Mouse (Mus musculus): ENCODE data around the gene Atf7. TPM values are rescaled to one million over a fixed set of nuclear protein-coding genes. Genes with fewer than 3 reads are reported as not detected.

The Atf7 gene
- total RNA-seq, 2 experiments from 2014 or later, result 35.3 to 39.2 TPM

DNA sequence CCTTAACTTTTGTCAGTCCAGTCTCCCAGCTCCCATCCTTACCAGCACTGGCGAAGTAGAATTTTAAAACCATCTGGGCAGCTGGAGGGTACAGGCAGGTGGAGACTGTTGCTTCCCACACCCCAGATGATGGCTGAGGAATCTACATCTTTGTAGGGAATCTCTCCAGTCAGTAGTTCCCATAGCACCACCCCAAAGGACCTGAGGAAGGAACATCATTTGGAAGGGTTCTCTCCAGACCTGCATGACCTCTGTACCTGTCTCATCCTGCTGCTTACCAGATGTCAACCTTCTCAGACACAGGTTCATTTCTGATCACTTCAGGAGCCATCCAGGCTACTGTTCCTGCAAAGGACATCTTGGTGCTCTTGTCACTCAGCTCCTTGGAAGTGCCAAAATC lies 121.8 kb downstream of the Atf7 start, which contains the start of gene Gm10337:
Gene Gm10337, plus strand, starts transcription at position 276 of the 400 bp plus-strand sequence.
- peak in 1 of 2 experiments; percentile 6 for DNase-seq (ENCODE audit: extremely low spot score in 1 of 2, low spot score in 2 of 2)
- H3K4me3 ChIP-seq, result no peak within 1 kb of the TSS
- intact Hi-C loops (cut with DNase I), result no loop called here
- H3K27ac ChIP-seq, result no peak within 1 kb of the TSS
- no peak for TF ChIP-seq CTCF (IDR thresholded peaks at IDR 0.05)

DNA sequence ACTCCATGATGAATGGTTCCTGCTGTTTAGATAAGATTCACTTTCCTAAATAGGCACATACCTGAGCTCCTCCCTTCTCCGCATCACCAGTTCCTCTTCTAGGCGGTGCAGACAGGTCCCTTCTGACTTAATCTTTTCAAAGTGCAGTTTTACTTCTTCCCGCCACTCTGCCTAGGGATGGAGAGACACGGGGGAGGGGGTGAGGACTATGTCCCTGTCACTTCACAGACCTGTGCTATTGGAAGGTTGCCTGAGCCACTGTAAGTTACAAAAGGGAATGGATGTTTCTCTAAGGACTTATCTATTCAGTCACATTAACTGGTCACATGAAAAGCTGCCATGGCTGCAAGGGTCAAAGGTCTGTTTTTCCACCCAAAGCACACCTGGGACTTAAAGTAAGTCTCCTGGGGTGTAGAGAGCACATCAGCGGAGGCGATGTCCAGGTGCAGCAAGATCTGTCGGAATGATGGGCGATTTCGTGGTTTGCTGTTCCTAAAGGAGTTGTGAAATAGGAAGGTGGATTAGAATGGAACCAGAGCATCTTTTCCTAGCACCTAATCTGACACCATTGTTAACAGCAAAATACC lies 122.9 kb downstream of the Atf7 start:
- peak in 1 of 2 experiments; percentile 5 for DNase-seq (ENCODE audit: extremely low spot score in 1 of 2, low spot score in 2 of 2)
- Histone ChIP-seq H3K27ac (no peak overlapping the region), H3K4me3 (no peak overlapping the region)
- no peak for TF ChIP-seq CTCF (IDR thresholded peaks at IDR 0.05)
- intact Hi-C loops (cut with DNase I), result no loop called here

DNA sequence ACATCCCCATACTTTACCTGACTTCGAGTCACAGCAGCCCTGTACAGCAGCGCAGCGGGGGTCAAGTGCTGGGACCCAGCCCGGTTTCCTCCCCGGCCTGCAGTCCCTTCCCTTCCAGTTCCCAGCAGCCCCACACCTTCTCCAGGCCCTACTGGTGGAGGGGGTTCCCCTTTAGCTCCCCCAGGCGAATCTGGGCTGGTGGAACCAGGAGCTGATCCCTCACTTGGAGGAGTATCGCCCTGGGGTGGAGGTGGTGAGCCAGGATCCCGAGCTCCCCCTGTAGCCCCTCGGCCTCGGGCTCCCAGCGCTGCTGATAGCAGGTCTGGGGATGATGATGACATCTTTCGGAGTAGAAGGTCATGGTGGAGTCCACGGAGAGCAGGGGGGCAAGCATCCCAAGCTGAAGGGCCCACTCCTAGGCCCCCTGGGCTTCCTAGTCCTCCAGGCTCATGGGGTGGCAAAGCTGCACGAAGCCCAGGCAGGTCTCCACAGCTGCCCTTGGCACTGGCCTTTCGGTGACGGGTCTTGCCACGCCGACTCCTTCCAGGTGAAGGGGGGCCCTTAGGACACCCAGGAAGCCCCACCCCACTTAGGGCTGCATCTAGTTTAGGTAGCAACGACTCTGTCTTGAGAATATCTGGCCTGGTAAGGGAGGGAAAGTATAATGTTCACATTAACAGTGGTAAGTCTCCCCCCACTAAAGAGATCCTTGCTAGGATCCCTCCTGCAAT lies 124.0 kb downstream of the Atf7 start:
- DNase-seq (ENCODE audit: extremely low spot score in 1 of 2, low spot score in 2 of 2), result no peak
- no peak for TF ChIP-seq CTCF (IDR thresholded peaks at IDR 0.05)
- intact Hi-C loops (cut with DNase I), result no loop called here
- H3K4me3 ChIP-seq, result no peak overlapping the region
- no peak overlapping the region for H3K27ac ChIP-seq

DNA sequence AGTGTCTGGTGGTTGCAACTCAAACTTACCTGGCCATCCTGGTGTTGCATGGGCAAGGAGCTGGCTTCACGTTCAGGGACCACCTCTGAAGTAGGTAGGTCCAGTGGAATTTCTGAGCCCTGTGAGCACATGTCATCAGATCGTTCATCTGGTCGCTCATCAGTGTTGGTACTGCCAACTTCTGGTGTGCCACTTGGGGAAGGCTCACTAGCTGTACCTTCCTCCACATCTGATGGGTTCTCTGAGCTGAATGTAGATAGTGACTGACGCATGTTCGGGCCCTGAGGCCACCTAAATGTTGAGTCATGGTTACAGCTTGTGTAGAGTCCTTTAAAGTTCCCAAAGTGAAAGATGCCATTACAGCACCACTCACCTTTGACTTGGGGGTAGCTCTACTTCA lies 124.8 kb downstream of the Atf7 start:
- no peak for TF ChIP-seq CTCF (IDR thresholded peaks at IDR 0.05)
- DNase-seq (ENCODE audit: extremely low spot score in 1 of 2, low spot score in 2 of 2), result no peak
- Histone ChIP-seq H3K27ac (no peak overlapping the region), H3K4me3 (no peak overlapping the region)
- intact Hi-C loops (cut with DNase I), result no loop called here

DNA sequence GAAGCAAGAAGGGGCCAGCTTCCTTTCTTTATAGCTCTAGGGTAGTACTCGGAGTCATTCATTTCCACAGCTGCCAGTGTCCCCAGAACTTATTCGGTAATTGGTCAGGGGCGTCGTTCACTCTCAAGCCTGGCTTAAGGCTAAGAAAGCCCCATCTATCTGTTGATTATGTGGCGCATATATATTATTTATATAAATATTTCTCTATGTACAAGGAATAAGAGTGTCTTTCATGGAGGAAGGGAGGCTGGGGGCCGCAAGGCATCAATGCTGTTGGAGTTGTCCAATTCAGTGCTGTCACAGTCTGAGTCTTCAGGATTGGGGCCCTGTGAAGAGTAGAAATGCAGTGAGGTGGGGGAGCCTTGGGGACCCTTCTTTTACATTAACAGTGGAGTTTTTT lies 125.4 kb downstream of the Atf7 start:
- no peak for TF ChIP-seq CTCF (IDR thresholded peaks at IDR 0.05)
- no peak for DNase-seq (ENCODE audit: extremely low spot score in 1 of 2, low spot score in 2 of 2)
- intact Hi-C loops (cut with DNase I), result no loop called here
- H3K27ac ChIP-seq, result no peak overlapping the region
- H3K4me3 ChIP-seq, result no peak overlapping the region

DNA sequence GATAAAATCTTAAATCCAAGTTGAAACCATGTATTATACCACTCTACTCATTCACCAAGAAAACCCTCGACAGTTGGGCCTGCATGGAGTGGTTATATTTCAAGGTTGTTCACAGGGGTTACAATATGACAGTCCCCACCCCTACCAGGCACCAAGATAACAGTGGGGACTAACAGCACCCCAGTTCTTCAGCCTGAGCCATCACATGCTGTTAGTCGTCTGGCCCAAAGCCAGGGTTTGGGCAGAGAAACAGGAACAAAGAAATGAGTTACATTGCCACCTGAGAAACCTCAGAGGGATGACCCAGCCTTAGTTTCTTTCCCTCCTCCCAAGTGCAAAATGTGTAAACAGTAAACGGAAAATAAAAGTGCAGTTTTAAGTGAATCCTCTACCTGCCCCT lies 125.9 kb downstream of the Atf7 start:
- no peak for DNase-seq (ENCODE audit: extremely low spot score in 1 of 2, low spot score in 2 of 2)
- no peak for TF ChIP-seq CTCF (IDR thresholded peaks at IDR 0.05)
- Histone ChIP-seq H3K4me3 (no peak overlapping the region), H3K27ac (peak overlapping the region; percentile 33; the same call in 1 of the 2 replicates)
- intact Hi-C loops (cut with DNase I), result no loop called here

DNA sequence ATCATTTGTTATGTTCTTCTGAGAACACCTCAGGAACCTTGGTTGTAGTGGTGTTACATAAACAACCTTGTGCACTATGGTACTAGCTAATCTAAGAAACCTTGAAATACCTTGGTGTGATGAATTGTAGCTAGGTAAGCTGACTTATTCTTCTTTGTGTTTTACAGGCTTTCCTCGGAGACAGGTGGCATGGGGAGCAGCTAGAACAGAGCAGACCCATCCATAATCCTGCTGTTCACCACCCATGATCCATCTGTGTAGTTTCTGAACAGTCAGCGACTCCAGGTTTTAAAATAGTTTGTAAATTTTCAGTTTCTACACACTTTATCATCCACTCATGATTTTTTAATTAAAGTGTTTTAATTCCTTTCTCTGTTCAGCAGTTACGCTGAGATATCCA lies 126.9 kb downstream of the Atf7 start:
- peak overlapping the region; percentile 24; the same call in 1 of the 2 replicates for H3K27ac ChIP-seq
- DNase-seq (ENCODE audit: extremely low spot score in 1 of 2, low spot score in 2 of 2), result no peak
- intact Hi-C loops (cut with DNase I), result no loop called here
- no peak overlapping the region for H3K4me3 ChIP-seq
- no peak for TF ChIP-seq CTCF (IDR thresholded peaks at IDR 0.05)

- Histone ChIP-seq H3K27ac (no peak overlapping the region), H3K4me3 (no peak overlapping the region)
- no peak for TF ChIP-seq CTCF (IDR thresholded peaks at IDR 0.05)
- intact Hi-C loops (cut with DNase I), result loop anchor here (2.0 kb wide), 1 partner anchor 15 kb away; no protein-coding TSS in a partner anchor
- DNase-seq (ENCODE audit: extremely low spot score in 1 of 2, low spot score in 2 of 2), result no peak
Measured at GRCm38 (mm10) chr15:102487664-102488063, 137.6 kb downstream of the Atf7 start.

DNA sequence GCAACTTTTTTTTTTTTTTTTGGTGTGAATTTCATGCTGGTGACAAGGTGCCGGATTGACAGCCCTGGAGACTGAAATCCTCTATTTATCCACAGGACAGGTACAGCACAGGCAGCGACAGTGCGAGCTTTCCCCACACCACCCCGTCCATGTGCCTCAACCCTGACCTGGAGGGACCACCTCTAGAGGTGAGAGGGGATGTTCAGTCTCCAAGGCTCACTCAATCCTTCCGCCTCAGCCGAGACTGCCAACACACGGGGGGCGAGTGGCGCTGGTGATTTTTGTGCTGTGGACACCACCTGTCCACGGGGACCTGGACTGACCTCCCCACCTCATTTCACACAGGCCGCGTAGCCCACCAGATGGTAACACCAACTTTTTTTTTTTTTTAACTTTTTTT lies 139.4 kb downstream of the Atf7 start:
- no peak for DNase-seq (ENCODE audit: extremely low spot score in 1 of 2, low spot score in 2 of 2)
- intact Hi-C loops (cut with DNase I), result no loop called here
- Histone ChIP-seq H3K27ac (no peak overlapping the region), H3K4me3 (no peak overlapping the region)
- no peak for TF ChIP-seq CTCF (IDR thresholded peaks at IDR 0.05)

DNA sequence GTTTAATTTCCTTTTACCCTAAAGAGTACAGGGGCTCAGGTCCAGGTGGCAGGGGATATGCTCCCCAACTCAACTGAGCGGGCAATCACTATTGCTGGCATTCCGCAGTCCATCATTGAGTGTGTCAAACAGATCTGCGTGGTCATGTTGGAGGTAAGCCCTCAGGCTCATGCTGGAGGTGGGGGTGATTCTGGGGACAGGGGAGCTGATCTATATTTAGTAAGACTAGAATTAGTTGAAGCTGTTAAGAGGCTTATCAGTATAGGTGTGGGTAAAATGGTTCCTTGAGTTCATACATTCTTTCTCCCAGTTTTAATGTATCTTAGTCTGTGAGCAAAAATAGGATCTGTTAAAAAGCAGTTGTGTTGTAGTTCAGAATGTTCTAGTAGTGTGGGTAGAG lies 142.1 kb downstream of the Atf7 start:
- no peak for TF ChIP-seq CTCF (IDR thresholded peaks at IDR 0.05)
- DNase-seq (ENCODE audit: extremely low spot score in 1 of 2, low spot score in 2 of 2), result no peak
- Histone ChIP-seq H3K27ac (no peak overlapping the region), H3K4me3 (no peak overlapping the region)
- intact Hi-C loops (cut with DNase I), result no loop called here

Small RNAs within 50 kb of the gene (microRNA-seq; reads per million reads assigned to microRNA genes)
- 0 to 0.24 reads per million in 2 experiments for gene Mir688

Other genes starting within 250 kb of the Atf7 start
- 10 to 100 TPM; 26.8 to 27.2 TPM for gene Sp1, start 219.3 kb downstream of the Atf7 start, total RNA-seq (2021)
- 1 to 10 TPM in 1 of 2 experiments, under 1 TPM in 1; 0.98 to 3.2 TPM for gene Amhr2, start 180.1 kb downstream of the Atf7 start, total RNA-seq (2021)
- 10 to 100 TPM; 46.1 to 47.6 TPM for gene Prr13, start 166.4 kb downstream of the Atf7 start, total RNA-seq (2021)
- 100 to 1,000 TPM; 497 to 500 TPM for gene Pcbp2, start 154.9 kb downstream of the Atf7 start, total RNA-seq (2021)
- not detected for gene Gm10337, start 121.7 kb downstream of the Atf7 start, total RNA-seq (2021)
- gene Map3k12, start 108.4 kb downstream of the Atf7 start, total RNA-seq (2021), result 10 to 100 TPM; 96.5 to 96.8 TPM
- gene Tarbp2, start 107.3 kb downstream of the Atf7 start, total RNA-seq (2021), result 10 to 100 TPM; 32.4 to 36.2 TPM
- gene Npff, start 100.5 kb downstream of the Atf7 start, total RNA-seq (2021), result 1 to 10 TPM; 2.4 to 2.6 TPM
- 1 to 10 TPM in 1 of 2 experiments, not detected in 1; 2.1 TPM for gene Gm28047, start 397 bp downstream of the Atf7 start, total RNA-seq (2021)
- gene Atp5g2, start 46.9 kb upstream of the Atf7 start, total RNA-seq (2021), result 10 to 100 TPM; 11.1 to 14.8 TPM
- 10 to 100 TPM; 79.8 to 85.7 TPM for gene Calcoco1, start 96.7 kb upstream of the Atf7 start, total RNA-seq (2021)

Data from left cerebral cortex, adult 2 months (tissue).